In the genomic region with DNA sequence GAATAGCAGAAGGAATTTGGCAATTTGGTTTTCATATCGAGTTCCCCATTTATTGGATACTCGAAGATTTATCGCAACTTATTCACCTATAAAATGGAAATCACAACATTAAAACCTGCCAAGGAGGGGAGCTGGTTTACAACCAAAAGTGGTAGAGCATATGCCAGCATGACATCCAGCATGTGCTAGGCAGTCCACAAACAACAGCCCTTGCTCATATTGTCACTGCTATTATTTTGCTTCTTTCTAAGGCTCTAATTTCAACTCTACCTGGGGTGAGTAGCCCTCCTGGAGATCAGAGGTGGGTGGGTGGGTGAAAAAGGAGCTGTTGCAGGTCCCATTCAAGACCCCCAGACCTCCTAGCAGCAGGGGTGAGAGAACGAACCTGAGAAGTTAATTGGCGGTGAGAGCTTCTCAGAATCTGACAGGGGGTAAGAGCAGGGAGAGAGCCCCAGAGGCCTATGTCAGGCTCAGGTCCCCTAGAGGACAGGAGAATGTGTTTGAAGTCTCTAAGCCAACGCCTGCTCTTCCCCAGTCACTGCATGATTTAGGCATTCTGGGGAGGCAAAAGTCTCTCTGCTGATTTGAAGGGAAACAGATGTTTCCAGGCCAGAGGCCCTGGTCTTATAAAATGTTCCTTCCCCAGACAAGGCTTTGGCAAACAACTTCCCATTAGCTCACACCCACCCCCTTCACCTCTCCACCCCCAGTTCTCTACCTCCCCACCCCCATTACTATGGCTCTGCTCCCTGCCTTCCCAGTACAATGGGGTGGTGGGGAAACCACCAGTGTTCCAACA, we compare ENCODE assay signal across 10 mouse cellular contexts.
DNase-seq lines count a peak whose midpoint lies in the region; ATAC-seq lines count a peak whose summit lies in the region.
"Had no signal": no experiment of that assay in that cellular context is flagged by ENCODE, and none has a peak within 500 bp of the region (broad histone marks: within the 10 kb centered on the region; RNA-seq: fewer than 3 reads in every experiment).

No protein-coding gene starts in this region.

- H3K9me3 ChIP-seq in neural tube, embryonic 15.5 days (replicated peaks), result no peaks in the 10 kb centered on the region
- no peaks in the 10 kb centered on the region for H3K9me3 ChIP-seq in forebrain, embryonic 10.5 days
- H3K9me3 ChIP-seq: midbrain, embryonic 13.5 days had no signal

- peak; percentile 7 to 32 for DNase-seq in heart, adult 9 months (ENCODE audit: low spot score in 2 of 2)
- DNase-seq in heart, postnatal 36 days, result no peak
- DNase-seq in neural tube, embryonic 10.5 days (ENCODE audit: extremely low spot score, low spot score), result peak; percentile 29
- DNase-seq in kidney, postnatal 10 days, result peak; percentile 49
- peak; percentile 5 for DNase-seq in skeletal muscle tissue, adult 2 months (ENCODE audit: low read depth, low spot score)
- DNase-seq in forebrain, embryonic 10.5 days (ENCODE audit: extremely low spot score, low spot score), result no peak
- no peak for DNase-seq in adrenal gland, postnatal 14 days
- DNase-seq: cerebellum, adult 9-11 months had no signal

- no peaks in the 10 kb centered on the region for H3K27me3 ChIP-seq in neural tube, embryonic 15.5 days (replicated peaks)
- no peaks in the 10 kb centered on the region for H3K27me3 ChIP-seq in forebrain, embryonic 10.5 days (ENCODE audit: poor library complexity, severe bottlenecking)
- H3K27me3 ChIP-seq: midbrain, embryonic 13.5 days had no signal

- intact Hi-C loops in heart, postnatal 36 days (cut with DNase I), result no loop called here

- H3K36me3 ChIP-seq in neural tube, embryonic 15.5 days, result no peaks in the 10 kb centered on the region
- no peaks in the 10 kb centered on the region for H3K36me3 ChIP-seq in forebrain, embryonic 10.5 days (replicated peaks)
- H3K36me3 ChIP-seq: midbrain, embryonic 13.5 days had no signal

- H3K9ac ChIP-seq in neural tube, embryonic 15.5 days (replicated peaks), result no peak overlapping the region
- H3K9ac ChIP-seq: midbrain, embryonic 13.5 days had no signal

- 70% methylated on average over 6 of the region's 6 CpGs for WGBS in neural tube, embryonic 15.5 days
- WGBS in forebrain, embryonic 10.5 days, result 56% methylated on average over 6 of the region's 6 CpGs

- no peak overlapping the region for H3K27ac ChIP-seq in neural tube, embryonic 15.5 days (replicated peaks)
- no peak overlapping the region for H3K27ac ChIP-seq in forebrain, embryonic 10.5 days
- H3K27ac ChIP-seq: midbrain, embryonic 13.5 days had no signal

- no peak overlapping the region for H3K4me2 ChIP-seq in neural tube, embryonic 15.5 days
- H3K4me2 ChIP-seq: midbrain, embryonic 13.5 days had no signal

- no peak for ATAC-seq in neural tube, embryonic 15.5 days (ENCODE audit: low FRiP score)
- ATAC-seq: midbrain, embryonic 13.5 days had no signal

- no peak overlapping the region for H3K4me3 ChIP-seq in neural tube, embryonic 15.5 days (replicated peaks)
- H3K4me3 ChIP-seq in forebrain, embryonic 10.5 days, result no peak overlapping the region
- H3K4me3 ChIP-seq: midbrain, embryonic 13.5 days had no signal

- H3K4me1 ChIP-seq in neural tube, embryonic 15.5 days, result no peaks in the 10 kb centered on the region
- peaks cover 7% of the 10 kb centered on the region for H3K4me1 ChIP-seq in forebrain, embryonic 10.5 days
- H3K4me1 ChIP-seq: midbrain, embryonic 13.5 days had no signal

Comparison
In these comparisons a context has a peak if more than half of its experiments do, and no peak if none do; other contexts are left out.
1. DNase-seq: peak in heart, adult 9 months (2 of 2), neural tube, embryonic 10.5 days (single experiment), kidney, postnatal 10 days (single experiment) and skeletal muscle tissue, adult 2 months (single experiment); none in heart, postnatal 36 days (0 of 2), forebrain, embryonic 10.5 days (single experiment) and adrenal gland, postnatal 14 days (single experiment).